Mouse (Mus musculus): Measurements from ENCODE around the gene Adad1. TPM values are rescaled to one million over a fixed set of nuclear protein-coding genes. Genes with fewer than 3 reads are reported as not detected.

Gene Adad1
- polyA plus RNA-seq, 1 experiment, result 0.09 TPM

- Histone ChIP-seq H3K36me3 (ENCODE audit: control insufficient read depth) (no peaks in the 10 kb centered on the region), H3K4me3 (replicated peaks) (no peak overlapping the region), H3K4me1 (ENCODE audit: control insufficient read depth) (no peaks in the 10 kb centered on the region), H3K9me3 (ENCODE audit: control insufficient read depth, low read length) (no peaks in the 10 kb centered on the region), H3K27me3 (ENCODE audit: control insufficient read depth) (no peaks in the 10 kb centered on the region)
- no peak for TF ChIP-seq GATA1 (IDR thresholded peaks at IDR 0.05; ENCODE audit: low read length)
- TF ChIP-seq TAL1 (IDR thresholded peaks at IDR 0.05; ENCODE audit: low read length), result no peak
Observed at GRCm38 (mm10) chr3:37129063-37129462, 65.7 kb downstream of the Adad1 start.

- H3K9me3 ChIP-seq (ENCODE audit: control insufficient read depth, low read length), result no peaks in the 10 kb centered on the region
- TF ChIP-seq TAL1 (IDR thresholded peaks at IDR 0.05; ENCODE audit: low read length) (no peak), GATA1 (IDR thresholded peaks at IDR 0.05; ENCODE audit: low read length) (no peak)
- H3K4me3 ChIP-seq (replicated peaks), result no peak overlapping the region
- no peaks in the 10 kb centered on the region for H3K4me1 ChIP-seq (ENCODE audit: control insufficient read depth)
- H3K27me3 ChIP-seq (ENCODE audit: control insufficient read depth), result no peaks in the 10 kb centered on the region
- H3K36me3 ChIP-seq (ENCODE audit: control insufficient read depth), result no peaks in the 10 kb centered on the region
Observed at GRCm38 (mm10) chr3:37137231-37137630, 73.9 kb downstream of the Adad1 start.

GRCm38 (mm10) chr3:37139192-37139591 lies 75.9 kb downstream of the Adad1 start:
- Histone ChIP-seq H3K9me3 (ENCODE audit: control insufficient read depth, low read length) (no peaks in the 10 kb centered on the region), H3K27me3 (ENCODE audit: control insufficient read depth) (no peaks in the 10 kb centered on the region), H3K4me3 (replicated peaks) (no peak overlapping the region), H3K36me3 (ENCODE audit: control insufficient read depth) (no peaks in the 10 kb centered on the region), H3K4me1 (ENCODE audit: control insufficient read depth) (no peaks in the 10 kb centered on the region)
- TF ChIP-seq TAL1 (IDR thresholded peaks at IDR 0.05; ENCODE audit: low read length), result no peak
- TF ChIP-seq GATA1 (IDR thresholded peaks at IDR 0.05; ENCODE audit: low read length), result no peak

GRCm38 (mm10) chr3:37140168-37140906 lies 77.0 kb downstream of the Adad1 start:
- H3K27me3 ChIP-seq (ENCODE audit: control insufficient read depth), result no peaks in the 10 kb centered on the region
- no peak for TF ChIP-seq TAL1 (IDR thresholded peaks at IDR 0.05; ENCODE audit: low read length)
- TF ChIP-seq GATA1 (IDR thresholded peaks at IDR 0.05; ENCODE audit: low read length), result no peak
- H3K4me3 ChIP-seq (replicated peaks), result no peak overlapping the region
- H3K36me3 ChIP-seq (ENCODE audit: control insufficient read depth), result no peaks in the 10 kb centered on the region
- H3K9me3 ChIP-seq (ENCODE audit: control insufficient read depth, low read length), result no peaks in the 10 kb centered on the region
- H3K4me1 ChIP-seq (ENCODE audit: control insufficient read depth), result no peaks in the 10 kb centered on the region

GRCm38 (mm10) chr3:37141827-37142226 lies 78.5 kb downstream of the Adad1 start:
- Histone ChIP-seq H3K36me3 (ENCODE audit: control insufficient read depth) (no peaks in the 10 kb centered on the region), H3K9me3 (ENCODE audit: control insufficient read depth, low read length) (no peaks in the 10 kb centered on the region), H3K4me3 (replicated peaks) (no peak overlapping the region), H3K27me3 (ENCODE audit: control insufficient read depth) (no peaks in the 10 kb centered on the region), H3K4me1 (ENCODE audit: control insufficient read depth) (no peaks in the 10 kb centered on the region)
- TF ChIP-seq TAL1 (IDR thresholded peaks at IDR 0.05; ENCODE audit: low read length) (no peak), GATA1 (IDR thresholded peaks at IDR 0.05; ENCODE audit: low read length) (no peak)

- Histone ChIP-seq H3K36me3 (ENCODE audit: control insufficient read depth) (no peaks in the 10 kb centered on the region), H3K27me3 (ENCODE audit: control insufficient read depth) (no peaks in the 10 kb centered on the region), H3K9me3 (ENCODE audit: control insufficient read depth, low read length) (no peaks in the 10 kb centered on the region), H3K4me1 (ENCODE audit: control insufficient read depth) (no peaks in the 10 kb centered on the region), H3K4me3 (replicated peaks) (no peak overlapping the region)
- TF ChIP-seq GATA1 (IDR thresholded peaks at IDR 0.05; ENCODE audit: low read length) (no peak), TAL1 (IDR thresholded peaks at IDR 0.05; ENCODE audit: low read length) (no peak)
Observed at GRCm38 (mm10) chr3:37144979-37145378, 81.7 kb downstream of the Adad1 start.

GRCm38 (mm10) chr3:37146406-37146805 lies 83.1 kb downstream of the Adad1 start:
- Histone ChIP-seq H3K4me1 (ENCODE audit: control insufficient read depth) (no peaks in the 10 kb centered on the region), H3K4me3 (replicated peaks) (no peak overlapping the region), H3K9me3 (ENCODE audit: control insufficient read depth, low read length) (no peaks in the 10 kb centered on the region), H3K36me3 (ENCODE audit: control insufficient read depth) (no peaks in the 10 kb centered on the region), H3K27me3 (ENCODE audit: control insufficient read depth) (no peaks in the 10 kb centered on the region)
- no peak for TF ChIP-seq GATA1 (IDR thresholded peaks at IDR 0.05; ENCODE audit: low read length)
- TF ChIP-seq TAL1 (IDR thresholded peaks at IDR 0.05; ENCODE audit: low read length), result no peak

GRCm38 (mm10) chr3:37146810-37147209 lies 83.5 kb downstream of the Adad1 start:
- Histone ChIP-seq H3K36me3 (ENCODE audit: control insufficient read depth) (no peaks in the 10 kb centered on the region), H3K4me1 (ENCODE audit: control insufficient read depth) (no peaks in the 10 kb centered on the region), H3K27me3 (ENCODE audit: control insufficient read depth) (no peaks in the 10 kb centered on the region), H3K4me3 (replicated peaks) (no peak overlapping the region), H3K9me3 (ENCODE audit: control insufficient read depth, low read length) (no peaks in the 10 kb centered on the region)
- TF ChIP-seq TAL1 (IDR thresholded peaks at IDR 0.05; ENCODE audit: low read length), result no peak

GRCm38 (mm10) chr3:37152274-37152673 lies 88.9 kb downstream of the Adad1 start:
- TF ChIP-seq TAL1 (IDR thresholded peaks at IDR 0.05; ENCODE audit: low read length), result no peak
- no peak for TF ChIP-seq GATA1 (IDR thresholded peaks at IDR 0.05; ENCODE audit: low read length)
- Histone ChIP-seq H3K27me3 (ENCODE audit: control insufficient read depth) (no peaks in the 10 kb centered on the region; the same call in 1 of the 2 replicates), H3K4me3 (replicated peaks) (no peak overlapping the region), H3K9me3 (ENCODE audit: control insufficient read depth, low read length) (no peaks in the 10 kb centered on the region), H3K36me3 (ENCODE audit: control insufficient read depth) (no peaks in the 10 kb centered on the region), H3K4me1 (ENCODE audit: control insufficient read depth) (peaks cover 31% of the 10 kb centered on the region)

GRCm38 (mm10) chr3:37153004-37153403 lies 89.7 kb downstream of the Adad1 start:
- Histone ChIP-seq H3K9me3 (ENCODE audit: control insufficient read depth, low read length) (no peaks in the 10 kb centered on the region), H3K36me3 (ENCODE audit: control insufficient read depth) (no peaks in the 10 kb centered on the region), H3K27me3 (ENCODE audit: control insufficient read depth) (no peaks in the 10 kb centered on the region; the same call in 1 of the 2 replicates), H3K4me1 (ENCODE audit: control insufficient read depth) (peaks cover 35% of the 10 kb centered on the region), H3K4me3 (replicated peaks) (no peak overlapping the region)
- TF ChIP-seq TAL1 (IDR thresholded peaks at IDR 0.05; ENCODE audit: low read length) (no peak), GATA1 (IDR thresholded peaks at IDR 0.05; ENCODE audit: low read length) (no peak)
